Mouse (Mus musculus): ENCODE measurements around the gene Itgb4. TPM values are rescaled to one million over a fixed set of nuclear protein-coding genes. Genes with fewer than 3 reads are reported as not detected.

Gene Itgb4
- total and polyA plus RNA-seq, 3 experiments = 0.69 to 0.85 TPM; not detected in 1

- Histone ChIP-seq H3K9me3 (replicated peaks; ENCODE audit: insufficient read depth, low read length) (no peaks in the 10 kb centered on the region), H3K36me3 (ENCODE audit: control insufficient read depth in 1 of 2, insufficient read depth in 2 of 2, low read length in 2 of 2) (peaks cover 0 to 27% of the 10 kb centered on the region in 2 experiments; a peak in 2 of 4 replicates), H3K27ac (ENCODE audit: control insufficient read depth, low read depth, low read length) (peak within 1 kb of the TSS; percentile 95), H3K27me3 (ENCODE audit: control insufficient read depth in 1 of 2, insufficient read depth in 2 of 2, low read length in 2 of 2) (no peaks in the 10 kb centered on the region), H3K9ac (ENCODE audit: control insufficient read depth, low read depth, low read length, poor library complexity, severe bottlenecking) (peak within 1 kb of the TSS; percentile 97), H3K79me2 (ENCODE audit: control insufficient read depth, insufficient read depth, low read length, poor library complexity) (peaks cover 41% of the 10 kb centered on the region), H3K4me3 (ENCODE audit: control insufficient read depth in 1 of 2, insufficient read depth in 1 of 2, low read depth in 2 of 2, low read length in 2 of 2) (peak within 1 kb of the TSS; percentile 79 to 87), H3K4me1 (ENCODE audit: control insufficient read depth in 1 of 2, insufficient read depth in 2 of 2, low read length in 2 of 2) (peaks cover 9 to 27% of the 10 kb centered on the region in 2 experiments; a peak in 3 of 4 replicates)
- DNase-seq (ENCODE audit: low read depth, low spot score) = peak; percentile 100
- TF ChIP-seq EP300 (IDR thresholded peaks at IDR 0.05; ENCODE audit: low read depth in 1 of 2, low read length in 2 of 2) (peak in 1 of 2 experiments; percentile 54; a peak in 1 of 4 replicates), NRF1 (IDR thresholded peaks at IDR 0.05; ENCODE audit: insufficient read depth, low read depth, low read length, poor library complexity, severe bottlenecking) (peak; percentile 97), POLR2AphosphoS2 (IDR thresholded peaks at IDR 0.05; ENCODE audit: low read length) (no peak; the same call in 1 of the 2 replicates), MAFK (IDR thresholded peaks at IDR 0.05; ENCODE audit: borderline replicate concordance, low read depth, low read length) (no peak), POLR2A (IDR thresholded peaks at IDR 0.05; ENCODE audit: control insufficient read depth in 1 of 2, insufficient read depth in 1 of 2, low read depth in 1 of 2, low read length in 2 of 2, poor library complexity in 1 of 2) (peak; percentile 66 to 77; a peak in 3 of 4 replicates), JUND (IDR thresholded peaks at IDR 0.05; ENCODE audit: low read depth, low read length) (no peak), TCF12 (IDR thresholded peaks at IDR 0.05; ENCODE audit: low read depth, low read length) (peak; percentile 78), CTCF (IDR thresholded peaks at IDR 0.05 in 2 of 3, conservative IDR thresholded peaks at IDR 0.05 in 1 of 3; ENCODE audit: control insufficient read depth in 1 of 3, insufficient read depth in 1 of 3, low read depth in 2 of 3, low read length in 3 of 3, poor library complexity in 1 of 3, severe bottlenecking in 1 of 3) (no peak), USF2 (IDR thresholded peaks at IDR 0.05; ENCODE audit: borderline replicate concordance in 1 of 2, insufficient read depth in 1 of 2, low read depth in 1 of 2, low read length in 2 of 2) (no peak), POLR2AphosphoS5 (IDR thresholded peaks at IDR 0.05; ENCODE audit: borderline replicate concordance, low read depth, low read length) (no peak), MAZ (IDR thresholded peaks at IDR 0.05; ENCODE audit: low read depth, low read length) (peak; percentile 98), GABPA (IDR thresholded peaks at IDR 0.05; ENCODE audit: low read depth, low read length) (peak; percentile 75; the same call in 1 of the 2 replicates), CHD2 (IDR thresholded peaks at IDR 0.05; ENCODE audit: low read length) (peak; percentile 91), TAL1 (IDR thresholded peaks at IDR 0.05; ENCODE audit: low read length) (no peak), E2F4 (IDR thresholded peaks at IDR 0.05; ENCODE audit: borderline replicate concordance, low read depth, low read length) (no peak), ZKSCAN1 (IDR thresholded peaks at IDR 0.05; ENCODE audit: low read depth, low read length) (no peak), USF1 (IDR thresholded peaks at IDR 0.05; ENCODE audit: low read depth, low read length) (peak; percentile 74), ZNF384 (IDR thresholded peaks at IDR 0.05; ENCODE audit: low read depth, low read length) (0 out of 2 replicates have a peak, but pooled peaks have one; percentile 14), RCOR1 (IDR thresholded peaks at IDR 0.05; ENCODE audit: low read depth, low read length) (no peak), KAT2A (conservative IDR thresholded peaks at IDR 0.05; ENCODE audit: low read depth, low read length) (peak; percentile 100), ETS1 (IDR thresholded peaks at IDR 0.05; ENCODE audit: low read depth, low read length) (peak; percentile 12; the same call in 1 of the 2 replicates), MYC (IDR thresholded peaks at IDR 0.05; ENCODE audit: low read depth, low read length) (peak; percentile 96), BHLHE40 (IDR thresholded peaks at IDR 0.05; ENCODE audit: borderline replicate concordance, low read depth, low read length) (no peak; the same call in 1 of the 2 replicates), TBP (IDR thresholded peaks at IDR 0.05; ENCODE audit: low read depth, low read length) (peak; percentile 84), ZMIZ1 (IDR thresholded peaks at IDR 0.05; ENCODE audit: low read depth, low read length) (peak; percentile 77; the same call in 1 of the 2 replicates), UBTF (IDR thresholded peaks at IDR 0.05; ENCODE audit: borderline replicate concordance, insufficient read depth, low read depth, low read length) (0 out of 2 replicates have a peak, but pooled peaks have one; percentile 9), RAD21 (IDR thresholded peaks at IDR 0.05; ENCODE audit: low read depth, low read length) (no peak), SIN3A (IDR thresholded peaks at IDR 0.05; ENCODE audit: low read length) (peak; percentile 77), MEF2A (IDR thresholded peaks at IDR 0.05; ENCODE audit: extremely low read depth, insufficient replicate concordance, low read depth, low read length, poor library complexity, severe bottlenecking) (no peak), MXI1 (IDR thresholded peaks at IDR 0.05; ENCODE audit: low read depth, low read length) (peak; percentile 87), MAX (IDR thresholded peaks at IDR 0.05; ENCODE audit: low read length) (peak; percentile 75), CHD1 (IDR thresholded peaks at IDR 0.05; ENCODE audit: low read depth, low read length) (no peak; the same call in 1 of the 2 replicates), ELF1 (IDR thresholded peaks at IDR 0.05; ENCODE audit: low read depth, low read length) (peak; percentile 78), HCFC1 (IDR thresholded peaks at IDR 0.05; ENCODE audit: low read depth, low read length) (peak; percentile 96)
These were observed 55.8 kb downstream of the Itgb4 start, which contains the start of gene Unk for GRCm38 (mm10) chr11:116030088-116030897. Gene Unk (plus strand): TSS chr11:116030322.

All from MEL (cell line).